Mouse (Mus musculus): ENCODE measurements around the gene Vax2. TPM values are rescaled to one million over a fixed set of nuclear protein-coding genes. Genes with fewer than 3 reads are reported as not detected.

Vax2 gene
- 0.16 TPM in 1 of 2 replicates, not detected in the other for polyA plus RNA-seq (2015; fragmentation: Nextera tagmentation; extraction: Ambion mirVana)

DNA sequence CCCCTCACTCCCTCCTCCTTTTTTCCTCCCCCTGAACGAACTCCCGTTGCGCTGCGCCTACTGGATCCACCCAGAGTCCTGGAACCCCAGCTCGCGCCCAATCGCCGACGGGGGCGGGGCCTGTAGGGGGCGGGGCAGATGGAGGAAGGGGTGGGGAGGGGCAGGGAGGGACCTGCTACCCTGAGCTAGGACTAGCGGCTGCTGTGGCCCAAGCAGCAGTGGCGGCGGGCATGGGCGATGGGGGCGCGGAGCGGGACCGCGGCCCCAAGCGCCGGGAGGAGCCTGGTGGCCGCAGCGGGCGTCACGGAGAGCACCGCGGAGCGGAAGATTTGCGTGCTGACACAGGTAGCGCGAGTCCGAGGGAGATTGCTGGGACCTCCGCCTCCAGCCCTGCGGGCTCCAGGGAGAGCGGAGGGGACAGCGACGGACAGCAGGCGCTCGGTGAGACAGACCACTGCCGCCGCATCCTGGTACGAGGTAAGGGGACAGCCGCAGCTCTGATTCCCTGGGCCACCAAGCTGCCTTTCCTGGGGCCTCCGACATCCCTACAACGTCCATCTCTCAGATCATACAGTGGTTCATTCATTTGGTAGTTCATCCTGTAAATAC, at the start of gene Vax2:
Gene Vax2 (plus strand): TSS at position 198 of the 609 bp plus-strand sequence.
- Histone ChIP-seq H3K4me2 (ENCODE audit: low read length) (peak within 1 kb of the TSS; percentile 59), H3K36me3 (ENCODE audit: control insufficient read depth, insufficient read depth, low read length) (no peaks in the 10 kb centered on the region), H3K9ac (ENCODE audit: low read depth, low read length) (peak within 1 kb of the TSS; percentile 21; the same call in 1 of the 2 replicates), H3K9me3 (replicated peaks; ENCODE audit: control insufficient read depth, low read length, poor library complexity, severe bottlenecking) (no peaks in the 10 kb centered on the region), H3K4me3 (ENCODE audit: low read depth, low read length) (peak within 1 kb of the TSS; percentile 30), H3K27ac (ENCODE audit: low read length) (no peak within 1 kb of the TSS), H3K4me1 (ENCODE audit: control insufficient read depth, insufficient read depth, low read length) (peaks cover 13% of the 10 kb centered on the region), H3K27me3 (ENCODE audit: control insufficient read depth, insufficient read depth, low read depth, low read length) (peaks cover 74% of the 10 kb centered on the region)
- ATAC-seq: peak; percentile 76
- WGBS: under 1% methylated on average over 46 of the region's 46 CpGs

DNA sequence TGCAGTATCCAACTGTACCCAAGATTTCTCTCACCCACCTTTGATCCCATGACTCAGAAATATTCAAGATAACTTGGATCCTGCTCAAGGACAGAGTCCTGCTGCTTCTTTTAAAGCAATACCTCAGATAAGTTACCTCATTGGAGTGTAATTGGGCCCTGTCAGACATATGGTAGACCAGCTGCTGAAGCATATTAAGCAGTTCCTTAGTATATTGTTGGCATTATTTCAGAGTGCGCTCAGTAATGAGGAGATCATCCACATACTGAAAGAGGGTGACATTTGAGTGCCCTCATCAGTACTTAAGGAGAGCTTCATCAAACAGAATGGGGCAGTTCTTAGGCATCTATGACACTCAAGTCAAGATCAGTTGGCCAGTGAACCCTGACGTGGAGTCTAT, 46.1 kb upstream of the Vax2 start:
- 87% methylated on average over 2 of the region's 2 CpGs for WGBS
- Histone ChIP-seq H3K27ac (ENCODE audit: low read length) (no peak overlapping the region), H3K4me1 (ENCODE audit: control insufficient read depth, insufficient read depth, low read length) (no peaks in the 10 kb centered on the region), H3K9ac (ENCODE audit: low read depth, low read length) (no peak overlapping the region), H3K4me3 (ENCODE audit: low read depth, low read length) (no peak overlapping the region), H3K9me3 (replicated peaks; ENCODE audit: control insufficient read depth, low read length, poor library complexity, severe bottlenecking) (no peaks in the 10 kb centered on the region), H3K27me3 (ENCODE audit: control insufficient read depth, insufficient read depth, low read depth, low read length) (no peaks in the 10 kb centered on the region), H3K4me2 (ENCODE audit: low read length) (no peak overlapping the region), H3K36me3 (ENCODE audit: control insufficient read depth, insufficient read depth, low read length) (no peaks in the 10 kb centered on the region)
- no peak for ATAC-seq

DNA sequence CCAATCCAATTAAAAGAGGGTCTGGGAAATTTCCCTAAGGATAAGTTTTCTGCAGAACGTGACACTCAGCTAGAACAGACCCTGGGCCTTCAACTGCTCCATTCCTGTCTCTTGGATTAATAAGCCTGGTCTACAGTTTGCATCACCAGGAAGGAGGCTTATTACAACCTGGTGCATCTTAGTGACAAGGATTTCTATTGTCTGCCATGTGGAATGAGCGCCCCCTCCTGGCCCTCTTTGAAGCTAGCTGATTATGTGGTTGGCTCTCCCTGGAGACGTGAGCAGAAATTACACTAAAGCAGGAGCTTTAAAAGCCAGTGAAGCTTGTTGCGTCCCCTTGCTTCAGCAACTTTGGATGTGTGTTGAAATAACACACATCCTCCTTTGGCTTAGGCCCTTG, 37.7 kb upstream of the Vax2 start:
- 0 out of 2 replicates have a peak, but pooled peaks have one; percentile 45 for ATAC-seq
- Histone ChIP-seq H3K4me2 (ENCODE audit: low read length) (no peak overlapping the region), H3K9ac (ENCODE audit: low read depth, low read length) (no peak overlapping the region), H3K4me1 (ENCODE audit: control insufficient read depth, insufficient read depth, low read length) (no peaks in the 10 kb centered on the region), H3K36me3 (ENCODE audit: control insufficient read depth, insufficient read depth, low read length) (no peaks in the 10 kb centered on the region), H3K9me3 (replicated peaks; ENCODE audit: control insufficient read depth, low read length, poor library complexity, severe bottlenecking) (no peaks in the 10 kb centered on the region), H3K4me3 (ENCODE audit: low read depth, low read length) (no peak overlapping the region), H3K27ac (ENCODE audit: low read length) (no peak overlapping the region), H3K27me3 (ENCODE audit: control insufficient read depth, insufficient read depth, low read depth, low read length) (peaks cover 2% of the 10 kb centered on the region; the same call in 1 of the 2 replicates)
- 4% methylated on average over 4 of the region's 4 CpGs for WGBS

DNA sequence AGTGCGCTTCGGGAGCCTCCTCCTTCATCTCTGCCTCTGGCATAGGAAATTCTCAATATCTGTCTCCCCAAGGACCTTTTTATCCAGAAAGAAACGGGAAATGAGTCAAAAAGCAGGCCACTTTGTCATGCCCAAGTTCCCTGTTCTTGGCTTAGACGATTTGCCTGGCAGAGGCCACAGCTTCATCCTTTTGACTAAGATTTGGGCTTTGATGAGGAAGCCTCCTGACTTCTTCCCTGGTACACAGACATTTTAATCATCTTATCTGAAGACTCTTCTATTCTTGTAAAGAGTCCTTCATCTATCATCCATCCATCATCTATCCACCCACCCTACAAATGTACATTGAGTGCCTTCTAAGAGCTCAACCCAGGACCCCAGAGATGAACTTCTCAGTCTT, 33.3 kb upstream of the Vax2 start, which contains the start of gene Cd207:
Gene Cd207 (minus strand): TSS at position 101 of the 400 bp plus-strand sequence.
- Histone ChIP-seq H3K4me3 (ENCODE audit: low read depth, low read length) (no peak within 1 kb of the TSS), H3K27me3 (ENCODE audit: control insufficient read depth, insufficient read depth, low read depth, low read length) (peaks cover 2% of the 10 kb centered on the region; the same call in 1 of the 2 replicates), H3K9me3 (replicated peaks; ENCODE audit: control insufficient read depth, low read length, poor library complexity, severe bottlenecking) (no peaks in the 10 kb centered on the region), H3K4me2 (ENCODE audit: low read length) (no peak within 1 kb of the TSS), H3K27ac (ENCODE audit: low read length) (no peak within 1 kb of the TSS), H3K36me3 (ENCODE audit: control insufficient read depth, insufficient read depth, low read length) (no peaks in the 10 kb centered on the region), H3K4me1 (ENCODE audit: control insufficient read depth, insufficient read depth, low read length) (no peaks in the 10 kb centered on the region), H3K9ac (ENCODE audit: low read depth, low read length) (no peak within 1 kb of the TSS)
- ATAC-seq: no peak
- WGBS: 73% methylated on average over 4 of the region's 4 CpGs

DNA sequence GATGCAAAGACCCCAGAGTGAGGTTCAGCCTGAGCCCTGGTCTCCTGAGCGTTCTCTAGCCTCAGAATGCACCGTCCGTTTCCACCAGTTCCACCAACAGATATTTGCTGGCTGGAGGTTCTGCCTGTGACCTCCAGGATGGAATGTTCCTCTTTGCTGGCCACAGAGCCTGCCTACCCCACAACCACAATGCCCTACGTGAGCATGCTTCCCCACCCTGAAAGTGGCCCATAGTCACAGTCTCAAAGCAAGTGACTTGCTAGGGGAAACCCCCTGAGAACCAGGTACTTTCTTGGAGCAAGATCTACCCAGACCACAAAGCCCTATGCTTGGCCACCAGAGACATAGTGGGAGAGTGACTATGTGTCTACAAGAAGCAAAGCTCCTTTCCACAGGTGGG, 21.7 kb upstream of the Vax2 start:
- no peak overlapping the region for H3K27ac ChIP-seq (ENCODE audit: low read length)
- H3K4me1 ChIP-seq (ENCODE audit: control insufficient read depth, insufficient read depth, low read length): no peaks in the 10 kb centered on the region
- 85% methylated on average over 4 of the region's 4 CpGs for WGBS
- H3K27me3 ChIP-seq (ENCODE audit: control insufficient read depth, insufficient read depth, low read depth, low read length): peaks cover 45% of the 10 kb centered on the region
- H3K4me3 ChIP-seq (ENCODE audit: low read depth, low read length): no peak overlapping the region
- no peak for ATAC-seq
- H3K4me2 ChIP-seq (ENCODE audit: low read length): no peak overlapping the region
- H3K9me3 ChIP-seq (replicated peaks; ENCODE audit: control insufficient read depth, low read length, poor library complexity, severe bottlenecking): no peaks in the 10 kb centered on the region
- no peaks in the 10 kb centered on the region for H3K36me3 ChIP-seq (ENCODE audit: control insufficient read depth, insufficient read depth, low read length)
- H3K9ac ChIP-seq (ENCODE audit: low read depth, low read length): no peak overlapping the region

DNA sequence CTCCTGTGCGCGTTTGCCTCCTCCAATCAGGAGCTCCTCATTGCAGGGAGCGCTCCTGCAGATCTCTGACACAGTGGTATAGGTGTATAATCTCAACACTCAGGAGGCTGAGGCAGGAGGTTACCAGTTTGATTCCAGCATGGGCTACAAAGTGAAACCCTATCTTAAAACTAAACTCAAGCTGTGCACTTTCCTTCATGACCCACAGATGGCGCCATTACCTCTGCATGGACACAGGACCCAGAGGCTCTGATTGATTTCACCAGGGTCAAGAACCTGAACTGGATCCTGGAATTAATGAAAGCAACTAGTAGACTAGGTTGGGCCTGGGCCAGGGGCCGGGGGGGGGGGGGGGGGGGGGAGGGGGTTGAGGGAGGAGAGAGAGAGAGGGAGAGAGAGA, 20.8 kb upstream of the Vax2 start:
- no peak overlapping the region for H3K4me3 ChIP-seq (ENCODE audit: low read depth, low read length)
- peaks cover 54% of the 10 kb centered on the region for H3K27me3 ChIP-seq (ENCODE audit: control insufficient read depth, insufficient read depth, low read depth, low read length)
- H3K36me3 ChIP-seq (ENCODE audit: control insufficient read depth, insufficient read depth, low read length): no peaks in the 10 kb centered on the region
- no peak overlapping the region for H3K27ac ChIP-seq (ENCODE audit: low read length)
- H3K9me3 ChIP-seq (replicated peaks; ENCODE audit: control insufficient read depth, low read length, poor library complexity, severe bottlenecking): no peaks in the 10 kb centered on the region
- ATAC-seq: no peak
- H3K4me2 ChIP-seq (ENCODE audit: low read length): no peak overlapping the region
- 23% methylated on average over 4 of the region's 5 CpGs for WGBS
- no peak overlapping the region for H3K9ac ChIP-seq (ENCODE audit: low read depth, low read length)
- H3K4me1 ChIP-seq (ENCODE audit: control insufficient read depth, insufficient read depth, low read length): no peaks in the 10 kb centered on the region

DNA sequence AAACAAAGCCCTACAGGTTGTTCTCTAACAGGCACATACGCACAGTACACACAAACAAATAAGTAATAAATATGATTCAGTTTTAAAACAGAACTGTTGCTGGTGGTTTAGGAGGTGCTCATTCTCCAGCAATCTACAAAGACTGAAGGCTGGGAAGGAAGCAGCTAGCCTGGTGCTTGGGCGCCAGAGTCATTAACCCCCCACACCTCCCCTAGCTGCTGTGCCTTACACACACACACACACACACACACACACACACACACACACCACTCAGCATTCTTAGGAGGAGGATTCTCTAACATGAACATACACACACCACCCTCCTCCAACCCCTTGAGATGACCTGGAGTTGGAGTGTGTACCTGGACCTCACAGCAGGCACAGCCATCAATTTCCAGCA, 20.1 kb upstream of the Vax2 start:
- Histone ChIP-seq H3K27ac (ENCODE audit: low read length) (no peak overlapping the region), H3K4me2 (ENCODE audit: low read length) (no peak overlapping the region), H3K4me1 (ENCODE audit: control insufficient read depth, insufficient read depth, low read length) (no peaks in the 10 kb centered on the region), H3K9me3 (replicated peaks; ENCODE audit: control insufficient read depth, low read length, poor library complexity, severe bottlenecking) (no peaks in the 10 kb centered on the region), H3K36me3 (ENCODE audit: control insufficient read depth, insufficient read depth, low read length) (no peaks in the 10 kb centered on the region), H3K4me3 (ENCODE audit: low read depth, low read length) (no peak overlapping the region), H3K27me3 (ENCODE audit: control insufficient read depth, insufficient read depth, low read depth, low read length) (peaks cover 59% of the 10 kb centered on the region), H3K9ac (ENCODE audit: low read depth, low read length) (no peak overlapping the region)
- no peak for ATAC-seq
- 69% methylated on average over 2 of the region's 2 CpGs for WGBS

DNA sequence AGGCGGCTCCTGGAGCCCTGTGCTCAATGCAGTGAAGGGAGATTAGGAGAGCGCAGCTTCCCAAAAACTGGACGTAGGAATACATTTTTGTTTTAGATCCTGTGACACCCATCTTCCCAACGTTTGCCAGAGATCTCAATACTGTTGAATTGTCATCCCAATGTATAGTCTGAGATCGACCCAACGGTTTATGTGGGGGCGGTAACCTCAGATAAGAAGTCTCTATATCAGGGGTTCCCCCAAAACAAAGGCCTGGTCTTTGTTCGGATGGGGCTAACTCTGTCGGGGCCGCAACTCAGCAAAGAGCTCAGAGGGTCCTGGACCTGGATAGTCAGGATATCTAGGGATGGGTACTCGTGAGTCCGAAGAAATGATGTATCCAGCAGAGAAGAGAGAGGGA, 18.1 kb upstream of the Vax2 start:
- Histone ChIP-seq H3K9ac (ENCODE audit: low read depth, low read length) (no peak overlapping the region), H3K36me3 (ENCODE audit: control insufficient read depth, insufficient read depth, low read length) (no peaks in the 10 kb centered on the region), H3K4me1 (ENCODE audit: control insufficient read depth, insufficient read depth, low read length) (no peaks in the 10 kb centered on the region), H3K9me3 (replicated peaks; ENCODE audit: control insufficient read depth, low read length, poor library complexity, severe bottlenecking) (no peaks in the 10 kb centered on the region), H3K27me3 (ENCODE audit: control insufficient read depth, insufficient read depth, low read depth, low read length) (peaks cover 80% of the 10 kb centered on the region), H3K4me3 (ENCODE audit: low read depth, low read length) (no peak overlapping the region), H3K27ac (ENCODE audit: low read length) (no peak overlapping the region), H3K4me2 (ENCODE audit: low read length) (no peak overlapping the region)
- ATAC-seq: no peak
- 4% methylated on average over 12 of the region's 12 CpGs for WGBS

DNA sequence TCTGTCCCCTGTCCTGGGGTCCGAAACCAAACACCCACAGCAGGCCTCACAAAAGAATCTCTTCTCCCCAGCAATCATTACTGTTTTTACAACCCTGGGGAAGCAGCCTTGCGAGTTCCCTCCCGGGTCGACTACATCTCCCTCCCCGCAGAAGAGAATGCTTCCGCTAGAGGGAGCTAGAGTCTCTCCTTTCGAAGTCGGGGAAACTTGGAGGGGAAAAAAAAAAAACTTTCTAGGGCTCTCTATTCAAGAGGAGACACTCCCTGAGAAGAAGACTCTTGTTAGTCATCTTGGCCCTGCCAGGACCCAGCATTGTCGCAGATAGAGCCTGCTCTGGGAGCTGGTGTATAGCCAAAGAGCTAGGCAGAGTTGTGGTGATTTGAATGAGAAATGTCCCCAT, 17.2 kb upstream of the Vax2 start:
- Histone ChIP-seq H3K4me1 (ENCODE audit: control insufficient read depth, insufficient read depth, low read length) (no peaks in the 10 kb centered on the region), H3K36me3 (ENCODE audit: control insufficient read depth, insufficient read depth, low read length) (no peaks in the 10 kb centered on the region), H3K4me2 (ENCODE audit: low read length) (no peak overlapping the region)

More for the DNA sequence above, 17.2 kb upstream of the Vax2 start:
- no peak overlapping the region for H3K4me3 ChIP-seq (ENCODE audit: low read depth, low read length)
- no peak for ATAC-seq
- H3K27ac ChIP-seq (ENCODE audit: low read length): no peak overlapping the region
- peaks cover 84% of the 10 kb centered on the region for H3K27me3 ChIP-seq (ENCODE audit: control insufficient read depth, insufficient read depth, low read depth, low read length)
- WGBS: under 1% methylated on average over 9 of the region's 9 CpGs
- H3K9me3 ChIP-seq (replicated peaks; ENCODE audit: control insufficient read depth, low read length, poor library complexity, severe bottlenecking): no peaks in the 10 kb centered on the region
- no peak overlapping the region for H3K9ac ChIP-seq (ENCODE audit: low read depth, low read length)

Measured in midbrain, embryonic 16.5 days (tissue).